Mouse (Mus musculus) E14TG2a.4 (cell line): Measurements from ENCODE around the gene Dgkg.
A peak's percentile ranks its signal among the peaks of the same experiment; 100 is the strongest.

Experiments used
- H3K27me3 ChIP-seq: 2 replicates; pipeline ENCODE4 v1.6.1; 2014; ENCODE audit warnings: low read length, control low read depth; ENCODE audit not compliant: insufficient read depth
- H3K36me3 ChIP-seq: 2 replicates; pipeline ENCODE4 v1.6.1; 2014; ENCODE audit warnings: low read length, control low read depth; ENCODE audit not compliant: insufficient read depth
- H3K4me1 ChIP-seq: replicated peaks from 2 replicates; pipeline ENCODE4 v1.6.1; 2014; ENCODE audit warnings: low read depth, low read length, control low read depth
- H3K4me3 ChIP-seq: replicated peaks from 2 replicates; pipeline ENCODE4 v1.5.1; 2014; ENCODE audit warnings: mild to moderate bottlenecking, low read length
- H3K9me3 ChIP-seq: 2 replicates; pipeline ENCODE4 v1.6.1; 2014; ENCODE audit warnings: low read length, control low read depth
- CTCF ChIP-seq: conservative IDR thresholded peaks from 2 replicates; pipeline ENCODE4 v1.5.1; 2014; ENCODE audit warnings: low read length
- NANOG ChIP-seq: IDR thresholded peaks from 2 replicates; pipeline ENCODE4 v1.6.1; 2014; ENCODE audit warnings: borderline replicate concordance, low read length, mixed read lengths
- POU5F1 ChIP-seq: IDR thresholded peaks from 2 replicates; pipeline ENCODE4 v1.6.1; 2014; ENCODE audit warnings: low read length, borderline replicate concordance

The Dgkg gene

GRCm38 (mm10) chr16:22563594-22563993 lies 93.4 kb downstream of the Dgkg start:
- Histone ChIP-seq H3K27me3 (peaks cover 25% of the 10 kb centered on the region), H3K4me1 (peaks cover 14% of the 10 kb centered on the region), H3K4me3 (no peak overlapping the region), H3K36me3 (no peaks in the 10 kb centered on the region), H3K9me3 (no peaks in the 10 kb centered on the region)
- TF ChIP-seq POU5F1 (no peak), NANOG (no peak), CTCF (no peak)

GRCm38 (mm10) chr16:22554996-22555395 lies 102.0 kb downstream of the Dgkg start:
- H3K9me3 ChIP-seq, result no peaks in the 10 kb centered on the region
- no peak overlapping the region for H3K4me3 ChIP-seq
- H3K27me3 ChIP-seq, result peaks cover 9% of the 10 kb centered on the region
- no peaks in the 10 kb centered on the region for H3K36me3 ChIP-seq
- peaks cover 18% of the 10 kb centered on the region for H3K4me1 ChIP-seq
- TF ChIP-seq CTCF, result peak; percentile 57
- no peak for TF ChIP-seq NANOG

DNA sequence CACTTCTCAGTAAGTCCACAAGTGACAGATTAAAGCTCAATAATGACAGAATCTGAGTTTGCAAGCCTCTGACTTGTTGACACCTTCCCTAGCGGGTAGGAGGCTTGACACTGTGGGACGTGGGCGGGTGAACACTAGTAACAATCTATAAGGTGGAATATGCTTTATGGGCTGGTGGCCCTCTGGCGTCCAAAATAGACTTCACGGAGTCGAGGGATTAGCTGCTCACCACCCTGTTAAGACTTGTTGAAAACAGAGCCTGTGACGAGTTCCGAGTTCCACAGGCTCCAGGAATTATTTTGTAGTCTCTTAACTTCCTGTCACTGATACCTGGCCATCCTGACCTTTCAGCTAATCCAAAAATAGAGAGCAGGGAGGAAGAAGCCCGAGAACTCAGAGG lies 104.7 kb downstream of the Dgkg start:
- TF ChIP-seq NANOG (no peak), CTCF (no peak), POU5F1 (no peak)
- Histone ChIP-seq H3K4me1 (peaks cover 38% of the 10 kb centered on the region), H3K36me3 (no peaks in the 10 kb centered on the region), H3K9me3 (no peaks in the 10 kb centered on the region), H3K27me3 (no peaks in the 10 kb centered on the region; the same call in 1 of the 2 replicates), H3K4me3 (no peak overlapping the region)

DNA sequence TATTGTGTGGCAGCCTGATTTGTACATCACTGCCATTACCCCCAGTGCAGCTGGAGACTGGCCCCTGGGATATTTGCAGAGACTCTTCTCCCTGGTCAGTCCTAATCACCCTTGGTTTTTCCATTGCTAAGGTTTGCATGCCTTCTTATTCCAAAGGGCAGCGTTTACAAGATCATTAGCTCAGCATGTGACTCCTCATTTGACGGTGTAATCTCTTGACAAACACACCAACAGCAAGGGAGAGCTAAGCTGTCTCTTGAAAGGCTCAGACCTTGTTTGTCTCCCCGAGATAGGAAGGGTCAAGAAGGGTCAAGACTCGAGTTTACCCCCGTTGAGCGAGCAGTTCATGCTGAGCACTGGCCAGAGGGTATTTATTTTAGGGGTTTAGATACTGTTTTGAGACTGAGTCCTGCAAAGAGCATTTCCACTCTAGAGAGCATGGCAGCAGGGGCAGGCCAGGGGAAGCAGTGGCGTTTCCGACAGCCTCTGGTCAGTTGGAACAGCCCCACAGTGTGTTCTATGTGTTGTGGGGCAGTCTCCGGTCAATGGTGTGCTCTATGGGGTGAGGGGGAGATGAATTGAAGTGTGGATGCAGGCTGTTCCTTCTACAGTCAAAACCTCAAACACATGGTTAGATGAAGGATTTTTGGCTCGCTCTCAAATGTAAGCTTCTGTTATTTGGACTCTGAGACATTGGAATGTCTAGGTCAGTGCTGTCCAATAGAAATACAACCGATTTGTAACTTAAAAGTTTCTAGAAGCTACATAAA lies 105.6 kb downstream of the Dgkg start:
- TF ChIP-seq POU5F1 (no peak), CTCF (no peak), NANOG (no peak)
- no peak overlapping the region for H3K4me3 ChIP-seq
- H3K4me1 ChIP-seq, result peaks cover 47% of the 10 kb centered on the region
- no peaks in the 10 kb centered on the region for H3K9me3 ChIP-seq
- H3K27me3 ChIP-seq, result no peaks in the 10 kb centered on the region; the same call in 1 of the 2 replicates
- no peaks in the 10 kb centered on the region for H3K36me3 ChIP-seq

DNA sequence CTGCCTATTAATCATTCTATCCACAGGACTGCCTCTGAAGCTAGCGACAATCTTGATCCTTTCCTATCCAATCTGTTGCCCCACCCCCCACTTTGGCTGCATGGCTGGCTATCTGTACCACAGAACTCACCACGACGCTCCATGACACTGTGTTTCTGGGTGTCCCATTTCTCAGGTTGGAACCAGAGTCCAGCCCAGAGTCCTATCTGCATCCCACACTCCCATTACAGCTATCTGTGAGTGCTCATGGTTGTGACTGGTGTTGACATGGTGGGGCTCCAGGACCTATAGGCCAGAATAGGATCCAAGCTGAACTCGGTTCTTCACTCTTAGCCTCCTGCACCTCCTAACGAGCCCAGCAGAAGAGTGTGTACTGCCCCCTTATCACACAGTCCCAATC lies 107.7 kb downstream of the Dgkg start:
- TF ChIP-seq NANOG (no peak), CTCF (no peak), POU5F1 (no peak)
- Histone ChIP-seq H3K27me3 (no peaks in the 10 kb centered on the region; the same call in 1 of the 2 replicates), H3K9me3 (no peaks in the 10 kb centered on the region), H3K36me3 (no peaks in the 10 kb centered on the region), H3K4me1 (peaks cover 63% of the 10 kb centered on the region), H3K4me3 (no peak overlapping the region)

- H3K9me3 ChIP-seq, result no peaks in the 10 kb centered on the region
- H3K36me3 ChIP-seq, result no peaks in the 10 kb centered on the region
- peaks cover 58% of the 10 kb centered on the region for H3K4me1 ChIP-seq
- no peaks in the 10 kb centered on the region; the same call in 1 of the 2 replicates for H3K27me3 ChIP-seq
- H3K4me3 ChIP-seq, result peak overlapping the region; percentile 71
- peak; percentile 88 for TF ChIP-seq CTCF
- TF ChIP-seq POU5F1, result no peak
Observed at GRCm38 (mm10) chr16:22548167-22549080, 108.6 kb downstream of the Dgkg start.

DNA sequence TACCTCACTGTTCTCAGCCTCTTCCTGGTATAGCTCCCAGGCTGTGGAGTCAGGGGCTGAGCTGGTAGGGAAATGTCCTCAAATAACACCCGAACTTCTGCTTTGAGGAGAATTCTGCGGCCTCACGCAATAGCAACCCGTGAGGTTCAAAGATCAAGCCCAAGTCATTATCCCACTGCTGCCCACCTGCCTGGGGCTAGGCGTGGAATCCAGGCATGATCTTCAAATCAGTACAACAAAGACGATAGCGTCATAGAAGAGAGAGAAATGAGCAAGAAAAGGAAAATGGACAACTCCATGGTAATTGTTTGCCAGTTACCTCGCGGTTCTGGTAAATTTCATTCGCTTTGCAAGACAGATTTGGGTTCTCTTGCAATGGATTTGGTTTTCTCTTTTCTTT lies 109.3 kb downstream of the Dgkg start:
- Histone ChIP-seq H3K4me1 (peaks cover 61% of the 10 kb centered on the region), H3K9me3 (no peaks in the 10 kb centered on the region), H3K27me3 (no peaks in the 10 kb centered on the region; the same call in 1 of the 2 replicates), H3K4me3 (peak overlapping the region; percentile 71), H3K36me3 (no peaks in the 10 kb centered on the region)
- TF ChIP-seq NANOG, result no peak
- no peak for TF ChIP-seq CTCF
- TF ChIP-seq POU5F1, result no peak

- H3K27me3 ChIP-seq, result peaks cover 3% of the 10 kb centered on the region; the same call in 1 of the 2 replicates
- no peak overlapping the region for H3K4me3 ChIP-seq
- H3K4me1 ChIP-seq, result peaks cover 54% of the 10 kb centered on the region
- TF ChIP-seq CTCF, result no peak
- no peak for TF ChIP-seq POU5F1
- no peak for TF ChIP-seq NANOG
- H3K36me3 ChIP-seq, result no peaks in the 10 kb centered on the region
- H3K9me3 ChIP-seq, result no peaks in the 10 kb centered on the region
Observed at GRCm38 (mm10) chr16:22545799-22546198, 111.2 kb downstream of the Dgkg start.
